Mouse (Mus musculus) ovary, postnatal 14 days (tissue): Measurements from ENCODE around the gene Creg2.
"Not testable (repeated sequence)": the region's sequence is repeated elsewhere in the genome, so short reads cannot be mapped to it uniquely, and the experiment has no call there.

Experiments
- DNase-seq: peaks from one replicate; pipeline ENCODE4 v3.0.0; 2022; ENCODE audit warnings: low spot score

Creg2 gene

DNA sequence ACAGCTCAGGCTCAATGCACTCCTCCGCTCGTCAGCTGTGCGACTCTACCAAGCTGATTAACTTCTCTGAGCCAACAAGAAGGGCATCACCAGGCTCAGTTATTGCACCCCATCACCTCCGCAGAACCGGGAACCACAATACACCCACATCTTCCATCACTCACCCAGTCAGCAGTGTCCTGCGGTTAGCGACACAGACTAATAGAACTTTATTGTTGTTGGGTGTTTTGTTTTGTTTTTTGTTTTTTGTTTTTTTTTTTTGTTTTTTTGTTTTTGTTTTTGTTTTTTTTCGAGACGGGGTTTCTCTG, at the start of gene Creg2:
Creg2 (minus strand) TSS at position 234 of the 308 bp plus-strand sequence.
- no peak for DNase-seq

DNA sequence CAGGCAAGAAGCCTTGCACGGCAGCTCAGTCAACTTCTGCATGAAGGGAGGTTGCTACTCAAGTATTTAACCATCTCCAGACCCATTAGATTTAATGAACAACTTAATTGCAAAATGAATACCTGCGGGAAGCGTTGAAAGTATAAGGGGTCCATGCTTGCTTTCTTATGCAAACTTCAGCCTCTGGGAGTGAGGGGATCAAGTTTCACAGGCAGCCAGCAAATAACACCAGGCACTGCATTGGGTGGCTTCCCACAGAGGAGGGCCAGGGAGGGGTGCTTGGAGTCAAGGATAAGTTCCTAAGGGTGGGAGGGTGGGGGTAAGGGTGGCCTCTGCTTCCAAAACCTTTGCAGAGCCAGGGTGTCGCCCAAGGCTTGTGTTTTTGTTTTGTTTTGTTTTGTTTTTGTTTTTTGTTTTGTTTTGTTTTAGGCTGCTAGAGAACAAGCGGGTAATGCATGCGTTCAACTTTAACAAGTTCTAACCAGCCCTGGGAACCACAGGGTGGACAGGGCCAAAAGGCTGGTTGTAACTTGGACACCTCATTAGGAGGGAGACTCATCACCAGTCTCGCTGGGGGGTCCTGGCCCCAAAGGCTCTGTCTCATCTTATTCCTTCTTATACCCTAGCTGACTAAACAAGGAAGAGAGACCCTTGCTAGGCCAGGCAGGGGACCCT, 49.5 kb upstream of the Creg2 start:
- no peak for DNase-seq

DNA sequence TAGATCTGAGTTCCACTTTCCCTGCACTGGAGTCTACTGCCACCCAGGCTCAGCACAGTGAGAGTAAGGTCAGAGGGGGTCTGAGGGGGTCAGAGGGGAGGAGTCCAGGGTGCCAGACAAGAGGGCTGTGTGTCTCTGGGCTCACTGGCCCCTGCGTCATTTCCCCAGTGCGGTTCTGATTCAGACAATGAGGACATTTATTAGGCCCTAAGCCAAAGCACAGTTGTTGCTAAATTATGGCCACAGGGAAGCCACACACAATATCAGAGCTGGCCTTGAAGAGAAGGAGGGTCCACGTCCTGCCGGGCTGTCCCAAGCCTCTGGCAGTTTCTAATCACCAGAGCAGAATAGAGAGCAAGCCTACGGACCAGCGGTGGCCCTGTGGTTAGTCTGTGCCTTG, 47.2 kb upstream of the Creg2 start:
- DNase-seq = no peak

DNA sequence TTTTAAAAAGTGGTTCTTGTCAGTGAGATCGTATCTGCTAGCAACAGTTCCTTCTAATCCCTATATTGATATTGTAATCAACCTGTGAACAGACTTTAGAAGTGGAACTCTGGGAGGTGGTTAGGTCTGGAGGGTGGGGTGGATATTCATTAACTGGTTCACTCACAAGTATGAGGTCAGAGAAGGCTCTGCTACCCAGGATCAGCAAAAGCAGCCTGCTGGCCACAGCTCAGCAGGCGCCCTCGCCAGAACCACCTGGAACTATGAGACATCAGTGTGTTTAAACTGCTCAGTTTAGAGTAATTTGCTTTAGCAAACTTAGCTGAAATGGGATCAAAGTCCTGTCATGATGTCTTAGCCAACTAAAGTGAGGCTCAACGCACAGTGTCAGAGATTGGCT, 43.9 kb upstream of the Creg2 start:
- DNase-seq = no peak

DNA sequence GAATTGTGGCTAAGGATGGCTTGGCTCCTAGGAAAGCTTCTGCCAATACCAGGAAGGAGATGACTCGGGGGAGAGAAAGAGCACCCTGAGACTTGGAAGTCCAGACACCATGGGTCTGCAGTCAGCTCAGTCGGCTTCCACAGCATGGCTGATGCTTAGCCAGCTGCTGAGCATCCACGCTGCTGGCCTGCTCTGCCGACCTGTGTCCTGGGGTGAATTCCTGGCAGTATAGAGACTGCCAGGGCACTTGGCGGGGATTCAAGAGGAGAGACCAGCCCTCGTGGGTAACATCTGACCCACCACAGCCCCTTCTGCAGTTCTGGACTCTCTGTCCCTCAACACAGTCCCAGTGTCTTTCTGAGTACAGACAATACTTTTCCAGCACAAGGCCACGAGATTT, 43.5 kb upstream of the Creg2 start:
- no peak for DNase-seq

DNA sequence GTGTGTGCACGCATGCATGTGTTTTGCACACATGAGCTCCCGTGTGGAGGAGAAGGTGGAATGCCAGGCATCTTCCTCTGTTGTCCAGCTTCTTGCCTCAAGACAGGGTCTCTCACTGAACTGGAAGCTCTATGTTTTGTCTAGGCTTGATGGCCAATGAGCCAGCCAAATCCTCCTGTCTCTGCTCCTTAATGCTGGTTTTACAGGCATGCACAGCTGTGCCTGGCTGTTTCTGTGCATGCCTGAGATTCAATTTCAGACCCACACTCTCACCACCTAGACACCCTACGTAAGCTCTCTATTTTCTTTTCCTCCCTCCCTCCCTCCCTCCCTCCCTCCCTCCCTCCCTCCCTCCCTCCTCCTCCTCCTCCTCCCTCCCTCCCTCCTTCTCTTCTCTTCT, 40.7 kb upstream of the Creg2 start:
- DNase-seq = no peak

DNA sequence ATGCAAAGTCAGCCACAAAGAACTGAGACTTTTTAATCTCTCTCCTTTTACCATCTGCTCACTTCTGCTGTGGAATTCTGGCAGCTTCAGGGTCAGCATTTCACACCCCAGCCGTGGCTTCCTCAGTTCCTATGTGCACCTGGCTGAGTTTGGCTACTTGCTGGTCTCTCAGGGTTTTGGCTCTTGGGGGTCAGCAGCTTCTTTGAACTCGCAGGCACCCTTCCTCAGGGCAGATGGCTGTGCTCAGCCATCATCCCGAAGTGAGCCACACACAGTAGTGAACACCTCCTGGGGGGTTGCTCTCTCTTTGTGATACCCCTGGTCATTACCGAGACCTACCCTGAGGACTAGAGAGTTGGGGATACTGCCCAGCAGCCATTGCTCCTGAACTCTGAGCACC, 39.8 kb upstream of the Creg2 start:
- no peak for DNase-seq

DNA sequence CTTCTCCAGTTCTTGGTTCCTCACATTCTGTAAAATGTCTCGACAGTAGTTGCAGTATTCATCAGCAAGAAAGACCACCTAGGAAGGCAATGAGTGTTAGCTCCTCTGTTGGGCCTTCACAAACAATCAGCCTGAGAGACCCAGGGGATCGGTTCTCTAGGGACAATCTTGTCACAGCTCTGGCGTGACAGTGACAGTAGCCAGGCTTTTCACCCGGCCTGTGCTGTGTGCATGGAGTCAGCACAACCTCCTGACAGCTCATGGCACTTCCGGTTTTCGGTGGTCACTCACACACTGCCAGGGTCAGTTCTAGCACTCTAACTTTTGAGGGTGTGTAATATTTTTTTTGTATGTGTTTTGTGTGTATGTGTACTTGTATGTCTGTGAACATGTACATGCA, 37.3 kb upstream of the Creg2 start:
- DNase-seq = no peak

DNA sequence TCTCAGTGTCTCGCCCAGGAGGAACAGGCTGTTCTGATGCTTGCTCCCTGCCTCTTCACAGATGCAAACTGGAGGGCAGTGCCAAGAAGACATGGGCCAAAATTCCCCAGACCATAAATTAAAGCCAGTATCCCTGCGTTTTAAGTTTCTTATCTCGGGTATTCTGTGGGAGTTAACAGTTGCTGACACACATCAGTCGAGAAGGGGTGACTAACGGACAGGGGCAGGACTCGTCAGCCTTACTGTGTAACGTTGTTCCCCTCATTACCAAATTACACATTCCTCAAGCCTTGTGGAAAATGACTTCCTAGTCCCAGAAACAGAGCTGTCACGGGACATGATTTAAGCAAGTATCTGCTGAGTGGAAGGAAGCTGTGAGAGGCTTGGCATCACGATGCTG, 36.0 kb upstream of the Creg2 start:
- DNase-seq = no peak

DNA sequence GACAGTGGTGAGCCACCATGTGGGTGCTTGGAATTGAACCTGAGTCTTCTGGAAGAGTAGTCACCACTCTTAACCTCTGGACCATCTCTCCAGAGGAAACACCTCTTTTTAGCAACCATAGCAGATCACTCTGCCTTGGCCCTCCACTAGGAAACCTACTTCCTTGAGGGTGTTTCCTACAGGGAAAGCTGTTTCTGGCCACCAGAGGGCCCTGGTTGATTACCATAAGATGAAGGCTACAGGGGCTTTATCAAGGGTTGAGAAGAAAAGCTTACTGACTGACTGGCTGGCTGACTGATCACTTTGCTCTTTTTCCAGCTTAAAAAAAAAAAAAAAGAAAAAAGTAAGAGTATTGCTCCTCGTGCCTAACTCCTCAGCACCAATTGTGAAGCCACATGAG, 34.6 kb upstream of the Creg2 start:
- peak; percentile 69 for DNase-seq

DNA sequence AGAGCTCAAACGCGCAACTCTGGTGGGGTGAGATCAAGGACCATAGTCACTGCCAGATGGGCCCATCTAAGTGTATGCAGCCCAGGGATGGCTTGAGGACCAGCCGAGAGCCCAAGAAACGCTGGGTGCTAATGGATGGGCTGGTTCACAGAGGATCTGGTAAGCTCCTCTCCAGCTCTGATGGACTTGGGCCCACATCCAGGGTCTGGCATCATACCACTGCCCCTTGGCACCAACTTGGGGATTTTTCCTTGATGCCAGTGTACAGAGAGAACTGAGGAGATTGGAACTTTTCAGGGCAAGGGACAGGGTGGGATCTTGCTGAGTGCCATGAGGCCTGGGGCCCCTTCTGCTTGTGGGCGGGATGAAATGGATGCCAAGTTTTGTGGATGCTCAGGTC, 30.4 kb upstream of the Creg2 start:
- no peak for DNase-seq

DNA sequence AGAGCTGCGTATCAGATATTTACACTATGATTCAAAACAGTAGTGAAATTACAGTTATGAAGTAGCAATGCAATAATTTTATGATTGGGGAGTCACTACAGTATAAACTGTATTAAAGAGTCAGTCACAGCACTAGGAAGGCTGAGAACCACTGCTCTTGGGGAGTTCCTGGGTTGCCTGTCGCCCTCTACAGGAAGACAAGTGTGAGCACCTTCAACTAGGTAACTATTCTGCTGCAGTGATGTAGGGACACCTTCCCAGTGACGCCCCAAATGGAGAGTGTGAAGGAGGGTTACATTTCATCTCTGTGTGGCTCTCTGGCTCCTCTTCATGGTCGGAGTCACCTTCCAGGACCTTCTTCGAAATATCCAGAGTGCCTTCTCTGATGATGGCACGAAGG, 29.3 kb upstream of the Creg2 start:
- DNase-seq = no peak

DNA sequence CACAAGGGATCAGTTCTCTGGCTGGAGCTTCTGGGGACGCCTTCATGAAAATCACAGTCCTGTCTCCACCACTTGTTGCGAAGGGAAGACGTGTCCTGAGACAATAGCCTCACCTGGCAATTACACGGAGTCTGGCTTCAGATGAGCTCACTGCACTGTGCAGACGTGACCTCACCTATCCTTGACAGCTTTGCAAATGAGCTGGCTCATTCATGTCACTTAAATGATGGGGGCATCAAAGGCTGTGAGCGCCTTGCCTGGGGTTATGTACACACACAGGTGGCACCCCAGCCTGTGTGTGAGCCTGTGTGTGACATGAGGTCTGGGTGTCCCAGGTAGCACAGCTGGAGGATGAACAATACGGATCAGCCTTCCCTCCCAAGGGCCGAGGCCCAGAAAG, 27.6 kb upstream of the Creg2 start:
- DNase-seq = no peak

DNA sequence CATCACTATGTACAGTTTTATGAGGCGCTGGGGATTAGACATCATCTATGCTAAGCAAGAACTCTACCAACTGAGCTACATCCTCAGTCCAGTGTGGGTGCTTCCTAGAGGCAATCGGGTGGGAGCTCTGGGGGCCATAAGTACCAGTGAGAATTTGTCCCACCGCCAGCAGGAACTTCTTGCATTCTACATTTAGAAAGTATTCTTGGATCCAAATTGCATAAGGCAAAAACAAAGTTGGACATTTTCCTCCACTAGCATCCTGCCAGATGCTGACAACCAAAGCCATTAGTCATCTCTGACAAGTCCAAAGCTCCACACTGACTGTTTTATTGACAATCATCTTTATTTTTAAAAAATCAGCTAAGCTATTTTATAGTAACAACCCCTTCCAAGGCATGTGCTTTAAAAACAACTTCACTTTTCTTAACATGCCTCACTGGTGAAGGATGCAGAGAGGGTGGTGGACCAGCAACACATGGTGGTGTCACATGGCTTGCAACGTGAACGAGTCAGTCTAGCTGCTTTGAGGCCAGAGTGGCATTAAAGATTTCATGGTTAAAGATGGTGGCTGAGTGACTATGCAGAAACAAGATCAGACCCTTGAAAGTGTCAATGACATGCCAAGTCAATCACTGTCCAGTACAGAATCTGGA, 25.1 kb upstream of the Creg2 start:
- DNase-seq = no peak

DNA sequence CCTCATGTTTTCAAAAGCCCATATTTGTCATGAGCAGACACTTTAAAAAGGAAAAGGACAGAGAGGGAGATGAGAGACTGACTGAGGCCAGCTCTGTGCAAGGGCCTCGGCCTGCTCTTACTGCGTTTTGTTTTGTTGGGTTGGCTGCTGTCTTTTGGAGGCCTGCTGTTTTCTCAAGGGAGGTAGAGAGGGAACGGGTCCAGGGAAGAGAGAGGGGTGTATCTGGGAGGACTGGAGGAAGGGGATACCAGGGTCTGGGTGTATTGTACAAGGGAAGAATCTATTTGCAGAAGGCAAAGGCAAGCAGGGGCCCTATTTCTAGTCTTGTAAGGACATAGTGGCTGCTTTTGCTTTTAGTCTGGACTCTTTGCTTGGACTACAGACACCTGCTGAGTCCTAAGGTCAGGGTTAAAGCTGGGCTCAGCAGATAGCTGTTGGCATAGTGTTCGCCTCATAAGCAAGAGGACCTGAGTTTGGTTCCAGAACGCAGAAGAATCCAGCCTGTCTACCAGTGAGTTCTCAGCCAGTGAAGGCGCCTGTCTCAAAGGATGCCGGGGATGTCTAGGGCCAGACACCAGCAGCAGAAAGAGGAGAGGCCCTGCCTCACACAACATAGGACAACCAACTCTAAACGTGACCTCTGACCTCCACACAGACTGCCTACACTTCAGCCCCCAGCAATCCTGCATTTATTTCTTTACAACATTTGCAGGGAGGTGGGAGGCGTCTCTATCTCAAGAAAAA, 21.3 kb upstream of the Creg2 start:
- DNase-seq = no peak

DNA sequence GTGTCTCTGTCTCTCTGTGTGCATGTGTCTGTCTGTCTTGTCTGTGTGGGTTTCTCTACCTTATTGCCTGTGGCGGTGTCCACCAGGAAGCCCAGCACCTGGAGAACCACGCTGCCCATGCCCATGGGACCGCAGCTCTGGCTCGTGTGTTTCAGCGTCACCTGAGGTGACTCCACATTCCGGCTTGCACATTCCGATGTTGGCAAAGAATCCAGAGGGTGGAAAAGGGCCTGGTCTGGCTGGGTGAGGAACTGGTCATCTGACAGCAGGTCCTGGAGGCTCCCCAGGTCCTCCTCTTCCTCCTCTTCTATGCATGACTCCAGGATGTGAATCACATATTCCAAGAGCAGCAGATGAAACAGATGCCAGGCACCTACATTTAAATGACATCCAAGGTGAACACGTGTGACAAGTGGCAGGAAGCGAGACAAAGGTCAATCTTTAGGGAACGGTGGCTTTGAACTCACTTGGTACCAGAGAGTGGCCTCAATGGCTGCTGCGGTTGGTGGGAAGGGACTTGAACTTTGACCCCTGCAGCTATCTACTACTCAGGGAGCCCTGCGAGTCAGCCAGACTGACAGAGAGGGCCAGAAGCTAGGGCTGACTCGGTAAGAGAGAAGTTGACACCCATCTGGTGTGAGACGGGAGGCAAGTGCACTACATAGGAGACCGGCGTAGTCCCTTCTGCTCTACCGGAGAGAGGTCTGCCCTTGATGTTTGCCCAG, 19.1 kb upstream of the Creg2 start:
- DNase-seq = no peak

DNA sequence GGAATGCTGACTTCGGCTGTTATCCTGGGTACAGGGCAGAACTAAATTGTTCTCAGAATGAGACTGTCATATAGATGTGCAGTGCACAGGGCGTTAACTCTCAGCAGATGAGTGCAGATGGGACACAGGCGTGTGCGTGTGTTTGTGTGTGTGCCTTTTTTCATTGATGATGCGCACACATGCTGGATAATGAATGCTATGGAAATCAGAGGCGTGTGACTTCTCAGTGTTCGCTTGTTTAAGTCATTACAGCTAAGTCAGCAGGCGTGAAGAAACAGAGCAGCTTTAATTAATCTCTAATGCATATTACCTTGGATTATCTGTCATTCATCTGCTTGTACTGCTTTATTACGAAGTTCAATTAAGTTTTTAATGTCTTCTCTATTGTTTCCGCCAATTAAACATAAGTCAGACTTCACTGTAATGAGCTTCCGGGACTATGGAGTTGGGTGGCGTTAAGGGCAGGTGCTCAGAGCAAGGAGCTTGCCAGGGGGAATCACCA, 15.5 kb upstream of the Creg2 start:
- DNase-seq = no peak

DNA sequence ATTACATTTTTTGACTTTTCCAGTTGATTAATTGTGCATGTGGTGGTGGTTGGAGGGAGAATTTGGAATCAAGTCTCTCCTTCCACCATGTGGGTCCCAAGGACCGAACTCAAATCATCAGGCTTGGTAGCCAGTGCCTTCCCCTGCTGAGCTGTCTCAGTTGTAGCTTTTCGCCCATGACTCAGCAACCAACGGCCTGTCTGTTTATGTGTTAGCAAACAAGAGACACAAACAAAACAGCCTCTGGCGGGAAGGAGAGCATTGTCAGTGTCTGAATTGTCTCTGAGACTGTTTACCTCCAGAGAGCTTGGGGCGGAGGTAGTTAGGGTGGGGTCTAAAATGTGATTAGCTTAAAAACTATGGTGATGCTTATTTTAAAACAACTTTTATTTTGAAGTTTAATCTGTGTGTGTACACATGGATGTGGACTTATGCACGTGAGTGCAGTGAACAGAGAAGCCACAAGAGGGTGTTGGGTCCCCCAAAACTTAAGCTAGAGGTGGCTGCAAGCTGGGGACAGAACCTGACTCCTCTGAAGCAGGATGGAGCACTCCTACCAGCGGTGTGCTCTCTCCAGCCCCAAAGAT, 12.9 kb upstream of the Creg2 start:
- no peak for DNase-seq

DNA sequence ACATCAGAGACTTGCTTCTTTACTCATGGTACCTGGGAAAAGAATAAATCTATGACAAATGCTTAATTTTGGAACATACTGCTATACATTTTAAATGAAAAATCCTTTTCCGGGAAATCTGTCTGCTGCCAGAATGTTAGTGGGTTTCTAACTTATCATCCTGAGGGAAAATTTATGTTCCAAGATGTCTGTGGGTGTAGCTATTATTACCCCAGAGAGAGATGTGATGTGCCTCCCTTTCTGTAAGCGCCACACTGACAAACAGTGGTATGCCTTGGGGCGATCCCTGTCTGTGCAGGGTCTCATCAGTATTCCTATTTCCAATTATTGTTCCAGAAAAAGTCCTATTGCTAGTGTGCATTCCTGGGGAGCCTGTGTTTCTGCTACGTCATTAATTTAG, 11.8 kb upstream of the Creg2 start:
- no peak for DNase-seq

DNA sequence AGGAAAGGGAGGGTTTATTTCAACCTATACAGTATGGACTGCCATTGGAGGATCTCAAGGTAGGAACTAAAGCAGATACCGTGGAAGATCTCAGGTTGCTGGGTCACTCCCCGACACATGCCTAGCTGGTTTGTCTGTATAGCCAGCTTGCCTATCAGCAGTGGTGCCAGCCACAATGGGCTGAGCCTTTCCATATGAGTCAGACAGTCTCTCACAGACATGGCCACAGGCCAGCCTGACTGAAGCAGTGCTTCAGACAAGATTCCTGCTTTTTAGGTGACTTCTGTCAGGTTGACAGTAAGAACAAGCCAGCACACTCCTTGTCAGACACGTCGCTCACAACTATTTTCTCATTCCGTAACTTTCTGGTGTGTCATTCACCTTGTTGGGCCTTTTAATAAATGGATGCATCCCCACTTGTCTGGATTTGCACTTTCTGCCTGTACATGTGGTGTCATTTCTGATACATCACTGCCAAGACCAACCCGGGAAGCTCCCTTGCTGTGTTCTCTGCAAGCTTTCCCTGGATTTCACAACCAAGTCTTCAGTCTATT, 5.8 kb upstream of the Creg2 start:
- no peak for DNase-seq

DNA sequence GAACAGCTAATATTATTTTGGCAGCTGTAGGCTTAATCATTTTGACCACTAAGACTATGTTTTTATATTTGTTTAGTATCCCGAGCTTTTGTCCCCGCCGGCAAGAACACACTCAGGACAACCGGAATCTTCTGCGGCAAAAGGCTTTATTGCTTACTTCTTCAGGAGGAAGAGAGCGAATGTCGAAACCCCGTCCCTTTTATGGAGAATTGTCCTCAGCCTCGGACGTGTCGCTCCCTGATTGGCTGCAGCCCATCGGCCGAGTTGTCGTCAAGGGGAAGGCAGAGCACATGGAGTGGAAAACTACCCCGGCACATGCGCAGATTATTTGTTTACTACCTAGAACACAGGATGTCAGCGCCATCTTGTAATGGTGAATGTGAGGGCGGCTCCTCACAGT, 3.6 kb upstream of the Creg2 start:
- not testable (repeated sequence) for DNase-seq

DNA sequence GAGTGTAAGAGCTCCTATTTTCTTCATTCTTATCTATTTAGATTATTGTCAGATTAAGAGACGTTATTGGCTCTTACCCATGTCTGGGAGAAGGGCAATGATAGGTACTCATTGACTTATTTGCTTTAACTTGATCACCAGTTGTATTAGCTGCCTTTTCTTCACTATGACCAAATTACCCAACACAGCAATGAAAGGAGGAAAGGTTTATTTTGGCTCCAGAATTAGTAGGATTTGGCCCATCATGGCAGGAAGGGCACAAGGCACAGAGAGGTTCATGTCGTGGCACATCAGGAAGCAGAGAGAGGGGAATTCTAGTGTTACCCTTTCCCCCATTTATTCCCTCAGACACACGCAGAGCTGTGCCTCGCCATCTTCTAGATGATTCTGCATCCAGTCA, 1.8 kb upstream of the Creg2 start:
- no peak for DNase-seq
